Mouse (Mus musculus) B cell, adult 2 months (primary cell): ENCODE measurements around the gene Gm17190.
"Not testable (repeated sequence)": the region's sequence is repeated elsewhere in the genome, so short reads cannot be mapped to it uniquely, and the experiment has no call there.

Experiments used
- DNase-seq, 2 experiments: peaks; one replicate each; pipeline ENCODE4 v3.0.0; 2022

The Gm17190 gene

DNA sequence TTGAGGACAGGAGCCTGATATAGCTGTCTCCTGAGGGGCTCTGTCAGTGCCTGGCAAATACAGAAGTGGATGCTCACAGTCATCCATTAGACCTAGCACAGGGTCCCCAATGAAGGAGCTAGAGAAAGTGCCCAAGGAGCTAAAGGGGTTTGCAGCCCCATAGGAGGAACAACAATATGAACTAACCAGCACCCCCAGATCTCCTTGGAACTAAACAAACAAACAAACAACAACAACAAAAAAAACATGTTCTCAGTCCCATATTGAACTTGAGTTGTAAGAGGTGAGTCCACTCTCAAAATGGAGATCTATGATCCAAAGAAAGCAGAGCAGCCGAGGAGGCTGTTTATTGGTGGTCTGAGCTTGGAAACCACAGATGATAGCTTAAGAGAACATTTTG is at the start of gene Gm17190:
Gm17190 (plus strand) TSS at position 301 of the 400 bp plus-strand sequence.
- not testable (repeated sequence) for DNase-seq

DNA sequence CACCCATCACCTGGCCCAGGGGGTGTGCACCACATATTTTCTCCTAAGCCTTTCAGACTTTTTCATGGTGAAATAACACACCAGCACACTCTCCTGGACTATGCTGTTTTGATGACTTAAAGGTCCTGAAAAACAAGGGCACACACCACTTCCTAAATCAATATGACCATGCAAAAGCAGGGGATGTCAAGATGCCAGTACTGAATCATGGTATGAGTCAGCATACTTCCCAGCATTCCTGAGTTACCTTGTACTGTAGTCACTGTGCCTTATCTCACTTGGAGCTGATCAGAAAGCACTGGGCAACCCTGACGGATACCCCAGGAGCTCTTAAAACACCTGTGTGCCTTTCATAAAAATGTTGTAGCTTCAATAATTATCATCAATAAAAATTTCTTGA is 42.3 kb upstream of the Gm17190 start:
- no peak for DNase-seq

DNA sequence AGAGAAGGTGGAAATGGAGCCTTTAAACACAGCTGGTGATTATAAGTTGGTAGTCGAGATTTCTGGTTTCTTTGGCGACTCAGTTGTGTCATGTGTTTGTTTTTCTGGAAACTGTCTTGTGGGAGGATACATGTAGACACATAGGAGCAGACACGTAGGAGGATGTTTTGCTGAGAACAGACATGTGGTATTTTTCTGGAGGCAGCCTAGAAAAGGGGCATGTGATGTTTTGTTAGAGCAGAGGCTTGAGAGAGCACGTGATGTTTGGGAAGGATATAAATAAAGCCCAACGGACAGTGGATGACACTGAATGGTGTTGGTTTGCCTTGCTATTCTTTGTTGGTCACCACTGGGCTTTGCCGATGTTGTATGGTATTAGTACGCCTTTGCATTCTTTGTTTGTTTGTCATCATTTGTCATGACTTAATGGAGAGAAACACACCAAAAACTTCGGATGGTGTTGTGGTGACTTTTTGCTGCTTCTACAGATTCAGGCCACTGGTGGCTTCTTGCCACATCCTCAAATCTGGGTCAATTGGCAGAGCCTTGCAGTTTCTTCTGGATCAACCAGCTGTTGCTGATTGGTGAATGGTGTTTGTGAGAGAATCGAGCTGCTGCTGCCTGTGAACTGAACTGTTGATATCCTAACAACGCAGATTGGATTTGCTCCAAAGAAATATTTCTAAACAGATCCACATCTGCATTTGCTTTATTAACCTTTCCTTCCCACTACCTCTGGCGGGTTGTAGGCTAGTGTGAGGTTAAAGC is 41.4 kb upstream of the Gm17190 start:
- DNase-seq, result no peak

DNA sequence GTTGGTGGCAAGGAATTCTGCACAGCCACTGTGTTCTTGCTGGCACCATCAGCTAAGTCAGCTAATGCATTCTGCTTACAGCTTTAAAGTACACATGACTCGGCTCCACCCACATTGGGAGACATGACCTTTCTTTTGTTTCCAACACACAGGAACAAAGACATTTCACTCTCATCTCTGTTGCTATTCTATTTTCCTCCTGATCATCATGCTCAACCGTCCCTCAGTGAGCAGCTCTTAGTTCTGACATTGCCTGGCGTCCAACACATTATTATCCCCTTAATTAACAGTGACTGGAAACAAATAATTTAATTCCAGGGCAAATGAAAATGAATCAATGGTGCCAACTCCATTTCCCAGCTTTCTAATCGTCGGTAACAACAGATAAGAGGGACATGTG is 36.5 kb upstream of the Gm17190 start:
- DNase-seq, result no peak

DNA sequence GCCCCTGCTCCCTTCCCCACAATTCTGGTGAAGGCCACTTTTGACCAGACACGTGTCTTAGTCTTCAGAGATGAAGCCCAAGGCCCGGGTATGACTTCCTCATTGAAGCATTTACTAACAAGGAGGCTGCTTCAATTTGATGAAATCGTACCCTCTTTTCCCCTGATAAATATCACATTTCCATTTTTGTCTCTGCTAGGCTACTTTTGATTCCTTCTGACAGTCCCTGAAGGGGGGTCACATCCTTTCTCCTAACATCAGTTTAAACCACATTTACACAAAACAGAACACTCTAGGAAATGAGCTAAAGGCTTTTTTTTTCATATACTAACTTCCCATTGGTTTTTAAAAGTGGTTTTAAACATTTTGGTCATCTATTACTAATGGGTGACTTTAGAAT is 29.1 kb upstream of the Gm17190 start:
- DNase-seq, result no peak

DNA sequence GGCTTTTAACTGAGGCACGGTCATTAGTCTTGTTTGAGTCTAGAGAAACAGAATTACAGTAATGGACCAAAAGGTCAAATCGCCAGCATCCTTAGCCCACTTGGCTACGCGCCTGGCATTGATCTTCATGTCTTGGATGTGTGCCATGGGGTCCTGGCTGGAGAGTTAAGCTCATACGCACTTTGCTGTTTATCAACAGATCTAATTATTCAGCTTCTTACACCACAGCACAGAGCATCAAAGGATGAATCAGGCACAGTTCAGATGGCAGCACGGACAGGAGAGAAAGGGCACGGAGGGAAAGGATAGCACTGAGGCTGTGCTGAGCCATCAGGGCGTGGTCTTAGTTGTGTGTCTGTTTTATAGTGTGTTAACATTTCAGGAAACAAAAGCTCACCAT is 8.3 kb upstream of the Gm17190 start:
- DNase-seq, result no peak

DNA sequence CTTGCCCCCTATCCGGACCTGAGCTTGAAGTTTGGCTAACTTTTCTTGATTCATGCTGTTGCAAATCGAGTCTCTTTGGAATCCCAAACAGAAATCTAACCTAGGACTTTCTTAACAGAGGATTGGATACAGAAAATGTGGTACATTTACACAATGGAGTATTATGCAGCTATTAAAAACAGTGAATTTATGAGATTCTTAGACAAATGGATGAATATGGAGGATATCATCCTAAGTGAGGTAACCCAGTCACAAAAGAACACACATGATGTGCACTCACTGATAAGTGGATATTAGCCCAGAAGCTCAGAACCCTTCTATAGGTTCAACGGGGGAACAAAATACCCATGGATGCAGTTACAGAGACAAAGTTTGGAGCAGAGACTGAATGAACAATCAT is 578 bp upstream of the Gm17190 start, which contains the start of gene Gm20075:
Gm20075 (minus strand) TSS at position 101 of the 400 bp plus-strand sequence.
- not testable (repeated sequence) for DNase-seq

DNA sequence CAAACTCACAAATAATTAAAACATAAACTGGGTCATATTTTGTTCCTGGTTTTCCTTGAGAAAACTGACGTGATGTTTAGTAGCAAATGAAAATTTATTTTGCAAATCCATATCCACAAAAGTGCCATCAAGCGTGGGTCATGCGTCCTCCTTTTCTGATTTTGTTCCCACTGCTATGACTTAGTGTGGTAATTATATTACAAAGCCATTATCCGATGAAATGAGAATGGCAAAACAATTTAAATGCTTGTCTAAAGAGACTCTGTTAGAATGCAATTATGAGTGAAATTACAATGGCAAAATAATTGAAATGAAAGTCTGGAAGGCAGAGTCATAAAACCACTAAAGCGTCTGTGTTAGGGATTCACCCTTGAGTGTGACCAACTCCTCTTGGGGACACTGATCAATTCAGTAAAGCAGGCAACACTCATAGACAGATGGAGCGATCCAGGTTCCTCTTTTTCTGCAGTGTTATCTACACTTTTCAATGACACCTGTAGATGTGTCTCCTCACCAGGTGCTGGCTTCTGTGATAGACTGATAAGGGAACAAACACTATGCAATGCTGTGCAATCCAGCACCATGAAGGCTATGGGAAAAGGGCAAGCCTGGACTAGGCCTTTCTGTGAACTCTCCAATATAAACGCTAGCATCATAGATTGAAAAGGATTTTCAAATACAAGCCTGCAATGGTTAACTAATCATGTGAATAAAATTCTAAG is 3.9 kb downstream of the Gm17190 start:
- DNase-seq, result no peak

DNA sequence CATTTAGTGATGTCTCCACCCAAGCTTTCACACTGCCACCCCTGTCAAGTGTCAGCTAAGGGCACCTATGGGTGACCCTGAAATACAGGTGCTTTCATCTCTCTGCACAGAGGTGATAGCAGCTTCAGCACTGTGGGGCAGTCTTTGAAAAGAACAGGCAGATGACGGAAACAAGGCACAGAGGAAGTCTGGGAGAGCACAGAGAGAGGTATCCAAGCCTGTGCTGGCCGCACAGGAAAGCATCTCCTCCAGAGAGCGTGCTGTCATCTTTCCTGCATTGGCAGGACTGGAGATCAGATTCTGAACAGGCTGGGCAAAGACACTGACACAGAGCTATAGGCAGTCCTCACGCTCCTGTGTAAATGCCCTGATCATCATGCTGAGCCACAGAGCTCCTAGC is 9.1 kb downstream of the Gm17190 start:
- DNase-seq, result no peak

DNA sequence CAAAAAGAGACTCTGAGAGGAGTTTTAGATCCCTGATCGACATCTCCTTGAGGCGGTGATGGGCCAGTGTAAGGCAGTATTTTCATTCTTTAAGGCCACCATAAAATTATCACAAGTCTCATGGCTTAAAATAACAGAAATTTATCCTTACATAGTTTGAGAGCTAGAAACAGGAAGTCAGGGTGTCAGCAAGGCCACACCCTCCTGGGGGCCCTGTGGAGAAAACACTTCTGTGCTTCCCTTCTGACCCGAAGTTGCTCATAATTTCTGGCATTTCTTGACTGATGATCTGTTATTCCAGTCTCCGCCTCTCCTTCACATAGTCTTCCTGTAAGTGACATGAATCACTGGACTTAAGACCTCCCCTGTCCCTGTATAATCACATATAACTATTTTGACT is 24.5 kb downstream of the Gm17190 start:
- no peak for DNase-seq

DNA sequence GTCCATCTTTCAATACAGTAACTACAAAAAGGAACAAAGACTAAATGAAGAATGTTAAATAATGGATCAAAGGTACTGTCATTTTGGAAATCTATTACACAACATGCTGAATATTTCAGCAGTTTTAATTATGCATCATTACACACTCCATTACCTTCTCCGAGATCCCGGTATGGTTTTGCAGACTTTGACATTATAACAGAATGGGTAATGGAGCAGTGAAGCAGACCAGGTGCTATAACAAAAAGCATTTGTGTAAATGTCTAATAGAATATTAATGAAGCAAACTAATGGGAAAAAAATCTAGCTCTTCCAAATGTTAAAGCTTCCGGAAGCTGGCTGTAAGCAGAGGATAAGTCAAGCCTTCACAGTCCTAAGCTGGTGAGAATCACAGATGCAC is 28.9 kb downstream of the Gm17190 start:
- DNase-seq, result no peak

DNA sequence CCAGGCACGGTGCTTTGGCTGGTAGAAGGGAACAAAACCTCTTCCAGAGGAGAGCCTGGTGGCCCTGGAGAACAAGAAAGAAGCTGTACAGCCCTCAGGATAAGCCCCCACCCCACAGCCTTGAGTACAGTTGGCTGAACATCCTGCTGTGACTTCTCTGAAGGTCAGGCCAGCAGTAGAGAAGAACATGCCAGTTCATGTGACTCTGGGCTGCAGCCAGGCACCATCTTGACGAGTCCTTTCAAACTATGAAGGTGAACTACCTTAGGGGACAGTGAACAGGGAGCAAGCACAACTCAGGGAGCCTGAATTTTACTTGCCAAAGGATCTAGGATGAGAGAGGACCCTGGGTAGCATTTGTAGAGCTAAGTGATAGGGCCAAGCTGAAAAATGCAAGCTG is 30.9 kb downstream of the Gm17190 start:
- no peak for DNase-seq

DNA sequence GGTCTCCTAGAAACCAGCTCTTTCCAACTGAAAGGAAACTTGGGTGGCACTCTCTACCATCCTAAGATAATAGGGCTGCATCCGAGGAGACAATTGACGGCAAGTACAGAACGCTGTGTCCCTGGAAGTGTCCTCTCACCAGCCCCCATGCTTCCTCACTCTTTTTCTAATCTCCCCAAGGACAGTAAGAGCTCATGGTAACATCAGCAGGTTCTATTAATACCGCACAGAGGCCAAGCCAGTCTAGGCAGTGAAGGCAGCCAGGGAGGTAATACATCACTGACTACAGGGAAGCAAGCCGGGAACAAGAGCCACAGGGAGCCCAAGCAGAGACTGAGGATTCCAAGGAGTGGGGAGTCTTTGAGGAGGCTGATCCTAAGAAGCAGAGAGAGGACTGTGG is 43.2 kb downstream of the Gm17190 start:
- no peak for DNase-seq

DNA sequence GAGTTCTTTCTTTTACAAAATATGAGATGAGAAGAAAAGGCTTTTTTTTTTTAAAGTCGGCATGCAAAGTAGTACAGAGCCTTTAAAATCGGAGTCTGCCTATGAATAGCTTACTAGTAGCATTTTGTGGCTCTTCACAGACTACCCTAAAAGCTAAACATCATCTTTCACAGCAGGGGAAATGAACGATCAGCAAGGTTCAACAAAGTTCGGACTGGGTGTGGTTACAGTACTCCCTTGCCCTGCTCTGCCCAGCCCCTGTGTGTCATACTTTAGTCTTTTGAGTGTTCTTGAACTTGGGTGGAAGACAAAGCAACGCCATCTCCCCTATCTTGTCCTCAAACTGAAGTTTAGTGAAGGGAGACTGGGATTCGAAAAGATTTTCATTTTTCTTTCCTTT is 44.8 kb downstream of the Gm17190 start:
- DNase-seq, result no peak

DNA sequence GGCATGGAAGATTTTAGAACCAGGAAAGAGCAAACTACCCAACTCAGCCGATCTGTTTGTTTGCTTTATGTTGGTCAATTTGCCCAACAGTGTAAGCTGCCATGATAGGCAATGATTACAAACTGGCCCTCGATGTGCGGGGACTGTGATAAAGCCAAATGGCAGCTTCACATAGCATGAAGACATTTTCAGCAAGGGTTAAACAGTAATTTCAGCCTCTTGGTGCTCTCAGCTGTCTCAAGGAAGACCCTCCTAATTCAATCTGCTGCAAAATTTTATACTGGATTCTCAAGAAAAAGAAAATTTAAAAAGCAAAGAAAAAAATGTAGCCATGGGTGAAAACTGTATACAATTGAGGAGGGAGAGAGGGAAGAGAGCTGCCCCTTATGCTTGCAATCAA is 47.2 kb downstream of the Gm17190 start:
- no peak for DNase-seq

DNA sequence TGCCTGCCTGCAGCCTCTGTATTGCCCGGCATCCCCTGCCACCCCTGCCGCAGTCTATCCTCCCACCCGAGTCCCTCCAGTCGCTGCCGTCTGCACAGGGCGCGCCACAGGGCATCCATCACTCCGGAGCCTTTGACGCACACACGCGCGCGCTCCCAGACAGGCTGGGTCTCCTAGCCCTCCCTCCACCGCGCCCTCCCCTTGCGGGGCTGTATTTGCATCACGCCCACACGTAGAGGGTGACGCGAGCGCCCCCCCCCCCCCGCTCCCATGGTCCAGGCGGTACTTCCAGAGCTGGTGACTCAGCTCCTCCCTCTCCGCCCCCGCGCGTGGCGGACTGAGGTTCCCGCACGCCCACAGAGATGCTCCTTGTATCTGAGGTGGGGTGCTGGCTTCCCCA is 49.2 kb downstream of the Gm17190 start:
- no peak for DNase-seq

DNA sequence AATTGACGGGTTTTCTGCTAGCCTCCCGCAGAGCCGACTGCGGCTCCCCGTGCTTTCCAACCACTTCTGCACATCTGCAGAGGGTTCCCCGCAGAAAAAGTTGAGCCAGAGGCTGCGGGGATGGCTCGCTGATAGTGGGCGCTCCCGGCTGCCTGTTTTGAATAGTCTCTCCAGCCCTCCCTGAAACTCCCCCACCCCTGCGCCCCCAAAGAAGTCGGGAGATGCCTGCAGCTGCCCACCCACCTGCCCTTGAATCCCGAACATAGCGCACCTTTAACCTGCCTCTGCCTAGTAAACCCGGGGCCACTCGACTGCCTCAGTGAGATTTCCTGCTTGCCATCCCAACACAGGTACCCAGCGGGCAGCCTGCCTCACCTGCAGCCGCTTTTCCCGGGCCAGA is 50.1 kb downstream of the Gm17190 start:
- no peak for DNase-seq

DNA sequence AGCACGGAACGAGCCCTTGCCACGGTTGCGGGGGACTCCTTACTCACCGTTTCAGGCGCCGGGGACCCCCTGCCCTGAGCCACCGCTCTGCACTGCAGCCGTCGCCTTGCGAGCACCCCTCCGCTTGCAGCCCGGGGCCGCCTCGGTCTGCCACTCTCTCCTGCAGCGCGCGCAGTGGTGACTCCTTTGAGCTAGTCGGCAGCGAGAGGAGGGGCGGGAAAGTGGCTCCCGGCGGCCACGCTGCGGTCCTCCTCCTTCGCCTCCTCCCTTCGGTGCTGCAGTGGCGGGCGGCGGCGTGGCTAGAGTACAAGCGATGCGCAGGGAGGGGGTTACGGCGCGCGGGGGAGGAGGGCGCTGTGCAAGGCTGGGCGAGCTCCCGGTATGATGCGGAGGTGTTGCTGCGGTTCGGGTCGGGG is 50.6 kb downstream of the Gm17190 start, which contains the start of gene Sv2c:
Sv2c (minus strand) TSS at position 177 of the 416 bp plus-strand sequence.
- DNase-seq, result no peak
